Mouse (Mus musculus) midbrain, embryonic 16.5 days (tissue): ENCODE data around the gene Gal3st3. TPM values are rescaled to one million over a fixed set of nuclear protein-coding genes. Genes with fewer than 3 reads are reported as not detected.

ENCODE experiments used
- ATAC-seq: fragments of 200-750 bp; cut with Nextera tagmentation; 2 replicates; pipeline ENCODE4 v1.8.0; 2017; ENCODE audit warnings: moderate TSS enrichment
- H3K27ac ChIP-seq: fragments of 300-500 bp; sonication (generic); 2 replicates; pipeline ENCODE4 v1.5.1; 2014; ENCODE audit warnings: mild to moderate bottlenecking, low read length, mixed read lengths
- H3K27me3 ChIP-seq: fragments of 300-500 bp; sonication (generic); 2 replicates; pipeline ENCODE4 v1.6.1; 2014; ENCODE audit warnings: low read depth, low read length, mixed read lengths; ENCODE audit not compliant: control insufficient read depth, insufficient read depth
- H3K36me3 ChIP-seq: fragments of 300-500 bp; sonication (generic); 2 replicates; pipeline ENCODE4 v1.6.1; 2014; ENCODE audit warnings: mild to moderate bottlenecking, low read length, moderate library complexity, mixed read lengths; ENCODE audit not compliant: control insufficient read depth, insufficient read depth
- H3K4me1 ChIP-seq: fragments of 300-500 bp; sonication (generic); 2 replicates; pipeline ENCODE4 v1.6.1; 2014; ENCODE audit warnings: mild to moderate bottlenecking, low read length, mixed read lengths; ENCODE audit not compliant: control insufficient read depth, insufficient read depth
- H3K4me2 ChIP-seq: fragments of 300-500 bp; sonication (generic); 2 replicates; pipeline ENCODE4 v1.6.1; 2014; ENCODE audit warnings: mild to moderate bottlenecking, low read length, mixed read lengths
- H3K4me3 ChIP-seq: fragments of 300-500 bp; sonication (generic); 2 replicates; pipeline ENCODE4 v1.5.1; 2014; ENCODE audit warnings: low read depth, mild to moderate bottlenecking, low read length, moderate library complexity, mixed read lengths
- H3K9ac ChIP-seq: fragments of 300-500 bp; sonication (generic); 2 replicates; pipeline ENCODE4 v1.6.1; 2014; ENCODE audit warnings: low read depth, low read length, mixed read lengths
- H3K9me3 ChIP-seq: fragments of 300-500 bp; sonication (generic); replicated peaks from 2 replicates; pipeline ENCODE4 v1.6.1; 2014; ENCODE audit warnings: mild to moderate bottlenecking, low read length, mixed read lengths; ENCODE audit not compliant: control insufficient read depth, poor library complexity, severe bottlenecking
- WGBS: fragments of 180-500 bp; shearing (Covaris S2); extraction: QIAGEN DNeasy Blood & Tissue Kit; methylation state at CpG from one replicate; pipeline ENCODE4 v1.1.7; 2014; 5-methylcytosine and 5-hydroxymethylcytosine counted together
- polyA plus RNA-seq: library from polyadenylated mRNA; unstranded; fragments of >200 nt; fragmentation: Nextera tagmentation; extraction: Ambion mirVana; gene quantifications from 2 replicates; pipeline ENCODE4 v1.2.1, GENCODE M21; 2015

Gal3st3 gene
- polyA plus RNA-seq = 41.6 and 49.4 TPM in 2 replicates

GRCm38 (mm10) chr19:5297903-5298800 lies at the start of gene Gal3st3:
Gene Gal3st3 (plus strand): TSS chr19:5298331.
- Histone ChIP-seq H3K4me1 (peaks cover 45% of the 10 kb centered on the region), H3K4me3 (peak within 1 kb of the TSS; percentile 54), H3K36me3 (peaks cover 2% of the 10 kb centered on the region), H3K4me2 (peak within 1 kb of the TSS; percentile 71), H3K27ac (peak within 1 kb of the TSS; percentile 71), H3K9me3 (no peaks in the 10 kb centered on the region), H3K27me3 (no peaks in the 10 kb centered on the region), H3K9ac (peak within 1 kb of the TSS; percentile 69)
- WGBS = 3% methylated on average over 32 of the region's 32 CpGs
- ATAC-seq = peak; percentile 73

- H3K9ac ChIP-seq = no peak overlapping the region
- H3K27ac ChIP-seq = no peak overlapping the region
- no peak for ATAC-seq
- WGBS = 61% methylated on average over 3 of the region's 3 CpGs
- no peaks in the 10 kb centered on the region for H3K36me3 ChIP-seq
- H3K27me3 ChIP-seq = no peaks in the 10 kb centered on the region
- no peak overlapping the region for H3K4me3 ChIP-seq
- H3K9me3 ChIP-seq = no peaks in the 10 kb centered on the region
- H3K4me2 ChIP-seq = no peak overlapping the region
- H3K4me1 ChIP-seq = no peaks in the 10 kb centered on the region
Measured at GRCm38 (mm10) chr19:5257140-5257539, 41.0 kb upstream of the Gal3st3 start.

DNA sequence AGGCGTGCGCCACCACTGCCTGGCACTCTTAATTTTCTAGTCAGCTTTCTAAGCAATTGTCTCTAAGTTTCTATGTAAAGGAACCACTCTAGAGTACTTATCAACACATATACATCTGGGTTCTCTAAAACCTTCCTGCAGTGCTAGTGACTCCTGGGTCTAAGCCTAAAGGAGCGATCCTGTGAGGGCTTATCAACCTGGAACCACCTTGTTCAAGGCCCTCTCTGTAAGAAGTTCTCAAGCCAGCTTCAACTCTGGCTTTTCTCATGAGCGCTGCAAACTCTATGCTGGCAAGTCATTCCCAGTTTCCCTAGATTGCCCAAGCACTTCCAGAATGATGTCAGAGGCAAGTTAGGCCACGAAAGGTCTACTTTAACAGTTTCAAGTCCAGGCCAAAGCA lies 31.1 kb upstream of the Gal3st3 start:
- ATAC-seq = no peak
- peaks cover 27% of the 10 kb centered on the region for H3K4me1 ChIP-seq
- 97% methylated on average over 5 of the region's 5 CpGs for WGBS

DNA sequence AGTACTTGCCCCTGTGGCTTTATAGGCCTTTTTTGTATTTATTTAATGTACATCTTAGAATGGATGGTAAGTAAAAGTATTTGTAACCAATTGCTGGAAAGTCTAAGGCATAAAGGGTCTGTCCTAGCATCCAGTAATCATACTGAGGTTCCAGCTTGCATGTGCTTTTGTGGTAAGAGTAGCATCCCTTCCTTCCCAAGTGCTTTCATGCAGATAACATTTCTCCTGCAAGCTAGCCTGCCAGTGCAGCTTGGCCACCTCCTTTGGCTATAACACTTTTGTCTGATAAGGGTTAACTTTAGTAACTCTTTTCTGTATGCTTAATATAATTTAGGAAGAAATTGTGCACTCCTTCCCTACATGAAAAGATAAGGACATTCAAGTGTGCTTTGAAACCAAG lies 30.1 kb upstream of the Gal3st3 start:
- Histone ChIP-seq H3K27ac (no peak overlapping the region), H3K36me3 (no peaks in the 10 kb centered on the region), H3K4me1 (peaks cover 27% of the 10 kb centered on the region), H3K27me3 (no peaks in the 10 kb centered on the region), H3K9me3 (no peaks in the 10 kb centered on the region), H3K4me2 (no peak overlapping the region), H3K9ac (no peak overlapping the region), H3K4me3 (no peak overlapping the region)
- no peak for ATAC-seq

More for the DNA sequence above, 31.1 kb upstream of the Gal3st3 start:
- no peak overlapping the region for H3K4me3 ChIP-seq
- H3K27ac ChIP-seq = no peak overlapping the region
- no peaks in the 10 kb centered on the region for H3K27me3 ChIP-seq
- H3K36me3 ChIP-seq = no peaks in the 10 kb centered on the region
- no peak overlapping the region for H3K4me2 ChIP-seq
- no peaks in the 10 kb centered on the region for H3K9me3 ChIP-seq
- H3K9ac ChIP-seq = no peak overlapping the region

- Histone ChIP-seq H3K4me3 (no peak overlapping the region), H3K9ac (no peak overlapping the region), H3K4me1 (peaks cover 31% of the 10 kb centered on the region), H3K9me3 (no peaks in the 10 kb centered on the region), H3K27ac (no peak overlapping the region), H3K36me3 (0 out of 2 replicates have a peak, but pooled peaks cover under 1% of the 10 kb centered on the region), H3K4me2 (no peak overlapping the region), H3K27me3 (no peaks in the 10 kb centered on the region)
- 86% methylated on average over 3 of the region's 3 CpGs for WGBS
- ATAC-seq = no peak
Measured at GRCm38 (mm10) chr19:5268875-5269274, 29.3 kb upstream of the Gal3st3 start.

GRCm38 (mm10) chr19:5269392-5269791 lies 28.7 kb upstream of the Gal3st3 start:
- ATAC-seq = no peak
- H3K27me3 ChIP-seq = no peaks in the 10 kb centered on the region
- H3K27ac ChIP-seq = no peak overlapping the region
- 0 out of 2 replicates have a peak, but pooled peaks cover 2% of the 10 kb centered on the region for H3K36me3 ChIP-seq
- no peak overlapping the region for H3K4me3 ChIP-seq
- WGBS = 84% methylated on average over 5 of the region's 5 CpGs
- H3K4me2 ChIP-seq = no peak overlapping the region
- no peaks in the 10 kb centered on the region for H3K9me3 ChIP-seq
- H3K9ac ChIP-seq = no peak overlapping the region
- H3K4me1 ChIP-seq = peaks cover 32% of the 10 kb centered on the region

DNA sequence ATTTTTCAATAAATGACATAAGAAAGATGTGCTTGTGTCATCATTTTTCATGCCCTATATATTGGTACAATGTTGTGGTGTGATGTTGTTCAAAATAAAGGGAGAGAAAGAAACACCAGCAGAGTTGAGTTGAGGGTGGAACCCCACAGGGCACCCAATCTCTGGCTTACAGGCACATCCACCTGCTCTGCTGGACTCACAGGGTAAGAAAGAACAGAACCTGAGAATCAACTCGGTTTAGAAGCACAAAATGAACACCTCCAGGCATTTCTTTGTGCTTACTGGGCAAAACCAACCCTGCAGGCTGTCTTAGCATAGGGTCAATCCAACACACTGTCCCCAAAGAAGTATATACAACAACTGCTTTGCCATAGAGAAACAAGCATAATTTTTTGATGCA lies 26.7 kb upstream of the Gal3st3 start:
- no peak overlapping the region for H3K27ac ChIP-seq
- no peaks in the 10 kb centered on the region for H3K9me3 ChIP-seq
- H3K4me1 ChIP-seq = peaks cover 32% of the 10 kb centered on the region
- H3K36me3 ChIP-seq = peaks cover 7% of the 10 kb centered on the region; the same call in 1 of the 2 replicates
- 0 out of 2 replicates have a peak overlapping the region, but pooled peaks have one; percentile 16 for H3K9ac ChIP-seq
- ATAC-seq = no peak
- H3K4me2 ChIP-seq = peak overlapping the region; percentile 84
- H3K27me3 ChIP-seq = no peaks in the 10 kb centered on the region
- peak overlapping the region; percentile 99 for H3K4me3 ChIP-seq
- 63% methylated on average over 1 of the region's 1 CpGs for WGBS

DNA sequence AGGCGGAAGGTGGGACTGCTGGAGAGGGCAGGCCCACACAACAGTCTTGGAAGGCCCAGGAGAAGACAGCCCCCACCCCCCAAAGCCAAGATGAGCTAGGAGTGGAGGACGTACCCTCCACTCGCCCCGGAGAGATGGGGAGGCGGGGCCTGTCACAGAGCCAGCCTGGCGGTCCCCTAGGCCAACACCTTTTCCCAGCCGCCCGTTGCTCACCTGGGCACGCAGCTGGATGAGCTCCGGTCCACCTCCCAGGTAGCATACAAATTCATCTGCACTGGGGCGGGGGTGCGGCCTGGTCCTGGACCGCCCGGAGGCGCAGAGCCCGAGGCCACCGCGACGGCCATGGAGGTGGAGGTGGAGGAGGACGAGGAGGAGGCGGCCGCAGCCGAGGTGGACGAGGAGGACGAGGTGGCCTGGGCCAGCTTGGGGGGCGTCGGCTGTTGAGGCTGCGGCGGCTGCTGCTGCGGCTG lies 25.8 kb upstream of the Gal3st3 start:
- Histone ChIP-seq H3K36me3 (peaks cover 10% of the 10 kb centered on the region), H3K9me3 (no peaks in the 10 kb centered on the region), H3K27ac (peak overlapping the region; percentile 93), H3K4me1 (peaks cover 32% of the 10 kb centered on the region), H3K4me2 (peak overlapping the region; percentile 84), H3K9ac (peak overlapping the region; percentile 99), H3K4me3 (peak overlapping the region; percentile 99), H3K27me3 (no peaks in the 10 kb centered on the region)
- under 1% methylated on average over 26 of the region's 30 CpGs for WGBS
- ATAC-seq = peak; percentile 74
